Mouse (Mus musculus) lung, adult 18-20 months (tissue): ENCODE measurements around the gene Arhgap19.

Experiments
- DNase-seq, 2 experiments: peaks; one replicate each; pipeline ENCODE4 v3.0.0; 2022; ENCODE audit warnings: mixed read lengths in 2 of 2

Gene Arhgap19

DNA sequence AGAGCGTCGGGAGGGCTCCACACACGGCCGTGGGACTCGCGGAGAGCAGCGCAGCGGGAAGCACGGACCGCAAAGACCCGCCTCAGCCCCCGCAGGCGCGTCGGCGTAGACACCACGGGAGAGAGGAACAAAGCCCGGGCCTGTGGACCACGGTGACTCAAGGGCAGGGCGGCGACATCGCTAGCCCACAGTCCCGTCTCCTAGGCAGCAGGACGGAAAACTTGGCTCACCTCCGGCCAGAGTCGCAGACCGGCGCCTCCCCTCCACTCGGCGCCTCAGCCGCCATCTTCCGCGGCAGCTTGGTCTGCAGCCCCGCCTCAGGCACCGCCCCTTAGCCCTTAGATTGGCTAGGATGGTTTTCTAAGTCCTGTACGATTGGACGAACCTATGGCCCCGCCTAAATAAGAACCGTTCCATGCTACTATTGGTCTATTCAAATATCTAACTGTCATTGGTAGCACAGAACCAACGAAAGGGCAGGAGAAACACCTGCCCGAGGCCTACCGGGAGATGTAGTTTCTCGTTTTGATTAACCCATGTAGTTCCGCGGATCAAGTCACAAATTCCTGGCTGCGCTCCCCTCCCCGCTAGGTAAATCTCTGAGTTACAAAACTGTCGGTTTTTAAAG is at the start of gene Arhgap19:
Arhgap19 (minus strand) TSS at position 306 of the 628 bp plus-strand sequence.
- DNase-seq, result peak; percentile 95

DNA sequence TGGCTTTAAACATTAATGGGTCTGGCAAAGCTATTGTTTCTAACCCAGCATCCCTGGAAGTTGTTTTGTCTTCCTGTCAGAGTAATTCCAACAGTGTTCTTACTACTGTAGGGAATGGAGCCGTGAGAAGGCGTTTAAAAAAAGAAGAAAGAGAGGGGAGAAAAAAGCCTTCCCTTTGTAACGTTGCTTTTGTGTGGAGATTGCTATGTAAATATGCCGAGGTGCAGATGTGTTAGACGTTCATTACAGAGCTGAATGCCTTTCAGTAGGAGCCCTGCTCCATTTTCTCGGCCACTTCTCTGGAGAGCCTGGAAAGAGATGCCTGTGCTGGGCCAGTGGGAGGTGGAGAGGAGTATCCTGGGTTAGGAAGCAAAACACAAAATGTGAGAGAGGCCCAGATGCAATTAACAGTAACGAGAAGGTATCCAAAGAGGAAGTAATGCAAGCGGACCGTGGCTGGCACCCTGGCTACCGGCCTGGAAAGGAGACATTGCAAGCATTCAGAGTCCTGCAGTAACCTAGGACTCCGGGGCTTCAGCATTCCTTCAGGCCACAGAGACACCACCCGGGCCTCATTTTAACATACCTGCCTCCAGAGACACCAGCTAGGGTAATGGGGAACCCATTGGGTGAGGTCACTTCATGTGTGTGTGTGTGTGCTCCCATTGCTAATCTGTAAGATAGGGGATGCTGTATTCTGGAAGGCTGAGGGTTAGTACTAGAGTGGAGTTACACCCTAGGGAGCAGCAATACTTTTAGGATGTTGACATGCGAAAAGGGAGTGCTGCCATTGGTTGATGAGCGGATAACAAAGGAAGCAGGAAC is 49.1 kb upstream of the Arhgap19 start:
- no peak for DNase-seq

DNA sequence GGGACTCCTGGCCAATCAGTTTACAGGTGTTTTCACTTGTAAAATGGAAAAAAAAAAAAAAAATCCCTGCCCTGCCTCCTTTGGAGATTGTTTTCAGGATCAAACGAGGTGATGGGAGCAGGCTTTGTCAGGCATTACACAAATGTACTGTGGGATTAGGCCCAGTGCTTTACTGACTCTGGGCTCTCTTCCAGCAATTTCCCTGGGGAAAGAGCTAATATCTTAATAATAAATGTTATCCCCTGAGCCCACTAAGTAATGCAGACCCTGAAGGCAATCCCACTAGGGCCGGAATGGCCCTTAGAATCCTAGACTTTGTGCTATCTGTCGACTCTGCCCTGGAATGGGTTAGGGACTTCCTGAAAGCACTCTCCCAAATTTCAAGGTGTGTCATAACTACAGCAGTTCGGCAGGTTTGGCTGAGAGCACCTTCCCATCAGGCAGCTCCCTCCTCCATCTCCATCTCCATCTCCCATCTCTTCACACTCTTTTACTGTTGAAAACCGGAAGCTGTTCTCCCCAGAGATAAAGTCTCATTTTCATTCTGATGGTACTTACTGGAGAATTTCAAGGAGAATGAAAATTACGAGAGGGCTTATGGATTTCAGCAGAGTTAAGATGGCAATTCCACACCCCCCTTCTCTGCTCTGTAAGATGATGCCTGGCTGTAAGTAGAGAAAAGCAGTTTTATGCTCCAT is 48.3 kb upstream of the Arhgap19 start:
- no peak for DNase-seq

DNA sequence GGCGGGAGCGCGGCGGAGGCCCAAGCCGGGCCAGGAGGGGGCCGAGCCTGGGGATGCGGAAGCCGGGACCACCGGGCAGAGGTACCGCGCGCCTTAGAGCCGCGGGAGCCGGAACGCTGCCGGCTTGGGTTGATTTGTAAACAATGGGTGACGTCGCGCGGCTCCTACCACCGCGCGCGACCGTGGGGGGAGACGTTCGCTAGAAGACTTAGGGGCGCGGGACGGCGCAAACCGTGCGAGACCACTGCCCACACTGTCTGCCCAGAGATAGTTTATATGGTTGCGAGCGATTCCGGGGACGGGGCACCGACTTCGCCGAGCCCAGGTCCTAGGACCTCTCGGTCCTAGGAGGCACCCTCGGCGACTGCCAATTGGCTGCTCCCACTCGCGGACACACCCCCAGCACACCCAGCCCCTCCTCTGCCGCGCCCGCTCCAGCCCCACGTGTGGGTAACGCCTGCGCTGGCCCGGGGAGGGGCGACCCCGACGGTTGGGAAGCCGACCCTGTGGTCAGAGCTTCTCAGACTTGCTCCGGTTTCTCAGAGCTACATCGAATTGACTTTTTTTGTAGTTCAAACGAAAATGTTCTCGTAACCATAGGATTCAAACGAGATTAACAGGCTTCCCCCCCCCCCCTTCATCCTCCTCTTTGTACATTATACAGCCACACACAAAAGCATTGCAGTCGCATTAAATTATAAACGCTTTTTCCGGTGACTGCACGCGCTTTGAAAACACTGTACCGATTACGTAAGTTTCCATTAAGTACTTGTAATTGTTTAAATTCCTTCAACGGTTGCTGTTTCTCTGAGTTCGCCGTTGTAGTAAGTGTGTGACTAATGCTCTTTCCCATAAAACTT is 46.4 kb upstream of the Arhgap19 start, which contains the start of gene Frat2:
Frat2 (minus strand) TSS at position 141 of the 860 bp plus-strand sequence.
- DNase-seq, result peak; percentile 90

DNA sequence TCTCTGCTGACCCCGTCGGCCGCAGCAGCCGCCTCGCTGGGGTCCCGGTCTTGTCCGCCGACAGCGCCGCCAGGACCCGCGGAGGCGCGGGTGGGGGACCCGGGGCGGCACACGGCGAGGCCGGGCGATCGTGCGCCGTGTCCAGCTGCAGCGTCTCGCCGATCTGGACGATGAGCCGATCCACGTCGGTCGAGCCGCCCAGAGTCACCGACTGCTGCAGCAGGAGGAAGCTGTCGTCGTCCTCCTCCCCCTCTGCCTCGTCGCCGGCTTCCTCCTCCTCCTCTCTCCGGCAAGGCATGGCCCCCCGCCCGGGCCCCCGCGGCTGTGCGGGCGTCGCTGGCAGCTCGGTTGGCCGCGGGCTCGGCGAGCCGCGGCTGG is 45.8 kb upstream of the Arhgap19 start:
- peak in 1 of 2 experiments; percentile 38 for DNase-seq

DNA sequence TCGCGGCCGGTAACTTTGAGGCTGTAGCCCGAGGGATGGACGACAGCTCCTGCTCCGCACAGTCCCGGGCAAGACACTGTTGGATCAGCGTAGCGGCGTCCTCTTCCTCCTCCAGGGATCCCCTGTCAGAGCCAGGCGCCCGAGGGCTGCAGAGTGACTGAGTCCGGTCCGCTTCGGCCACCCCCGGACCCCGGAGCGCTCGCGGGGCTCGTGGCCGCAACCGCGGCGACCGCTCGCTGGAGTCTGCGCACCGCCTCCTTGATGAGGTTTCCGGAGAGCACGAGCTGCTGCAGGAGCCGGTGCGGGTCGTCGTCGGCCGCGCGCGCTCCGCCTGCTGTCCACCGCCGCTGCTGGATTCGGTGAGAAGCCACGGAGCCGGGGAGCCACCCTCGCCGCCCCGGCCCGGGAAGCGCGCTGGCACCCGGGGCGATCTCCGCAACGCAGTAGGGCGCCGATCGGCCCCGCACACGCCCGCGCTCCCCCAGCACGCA is 45.3 kb upstream of the Arhgap19 start:
- DNase-seq, result peak; percentile 30 to 36

DNA sequence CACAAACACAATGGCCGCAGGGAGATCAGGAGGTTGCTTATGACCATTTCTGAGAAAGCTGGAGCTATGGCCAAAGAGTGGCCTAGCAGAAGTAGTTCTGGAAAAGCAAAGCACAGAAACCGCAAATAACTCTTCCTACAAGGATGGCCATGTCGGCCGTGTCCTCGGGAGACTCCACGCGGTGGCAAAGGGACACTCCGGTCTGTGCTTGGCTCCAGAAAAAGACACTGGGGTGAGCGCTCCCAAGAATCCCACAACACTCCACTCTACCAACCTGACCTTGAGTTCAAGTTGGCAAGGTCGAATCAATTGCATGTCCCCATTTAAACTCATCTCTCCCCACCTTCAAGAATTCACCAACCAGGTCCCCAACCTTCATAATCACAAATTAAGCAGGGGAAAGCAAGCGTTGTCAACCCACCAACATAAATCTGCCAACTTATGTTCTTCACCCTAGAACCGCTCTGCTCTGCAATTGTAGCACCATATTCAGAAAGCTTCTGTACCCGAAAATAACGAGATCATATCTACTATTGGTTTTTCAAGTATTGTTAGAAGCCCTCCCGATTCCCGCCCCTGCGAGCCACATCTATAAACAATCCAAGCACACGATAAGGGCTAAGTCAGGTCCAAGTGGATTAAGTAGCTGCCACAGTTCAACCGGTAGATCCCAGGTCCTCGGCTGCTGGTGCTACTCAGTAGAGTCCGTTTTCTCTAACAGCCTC is 44.7 kb upstream of the Arhgap19 start:
- no peak for DNase-seq

DNA sequence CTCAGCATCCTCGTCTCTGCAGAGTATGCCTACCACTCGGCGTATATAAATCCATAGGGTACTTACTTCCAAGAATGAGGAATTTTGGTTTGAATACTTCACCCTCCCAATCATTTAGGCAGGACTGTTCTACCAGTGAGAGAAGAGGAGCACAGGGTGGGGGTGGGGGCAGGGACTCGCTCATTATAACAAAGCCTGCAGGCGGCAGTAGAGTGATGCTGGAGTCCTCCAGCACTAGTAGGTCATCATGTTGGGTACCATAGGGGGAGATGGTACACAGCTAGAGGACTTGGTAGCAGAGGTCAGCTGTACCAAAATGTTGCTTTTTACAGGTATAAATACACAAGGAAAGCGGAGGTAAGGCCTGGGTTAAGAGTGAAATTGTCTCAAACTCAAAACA is 42.5 kb upstream of the Arhgap19 start:
- no peak for DNase-seq

DNA sequence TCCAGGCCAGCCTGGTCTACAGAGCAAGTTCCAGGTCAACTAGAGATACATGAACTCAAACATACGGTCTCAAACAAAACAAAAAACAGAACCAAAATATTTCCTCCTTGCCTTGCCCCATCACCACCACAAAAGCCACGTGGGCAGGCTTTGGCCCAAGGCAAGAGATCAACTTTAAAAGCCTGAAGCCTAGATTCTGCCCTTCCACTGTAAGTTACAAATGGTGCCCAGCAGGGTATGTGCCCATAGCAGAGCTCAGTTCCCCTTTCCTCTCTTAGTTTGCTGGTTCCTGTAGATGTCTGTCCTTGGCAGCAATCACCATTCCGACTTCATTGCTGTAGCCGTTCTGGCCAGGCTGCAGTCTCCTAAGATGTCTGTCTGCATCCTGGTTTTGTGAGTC is 40.9 kb upstream of the Arhgap19 start:
- DNase-seq, result no peak

DNA sequence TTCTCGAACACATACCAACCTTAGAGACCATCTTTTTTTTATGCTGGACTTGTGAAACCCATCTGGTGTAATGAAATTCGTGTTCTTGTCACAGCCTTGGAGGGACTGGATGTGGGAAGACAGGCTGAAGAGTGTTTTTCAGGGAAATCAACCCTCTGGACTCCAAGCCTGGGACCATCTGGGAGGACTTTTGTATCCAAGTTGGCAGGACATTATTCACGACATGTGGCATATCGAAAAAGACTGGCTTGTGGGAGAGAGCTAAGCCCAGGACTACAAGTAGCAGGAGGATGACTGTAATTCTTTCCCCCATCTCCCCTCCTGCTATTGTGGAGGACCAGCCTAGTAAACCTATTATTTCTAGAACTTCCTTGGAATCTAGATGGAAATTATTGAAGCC is 40.3 kb upstream of the Arhgap19 start:
- DNase-seq, result no peak

DNA sequence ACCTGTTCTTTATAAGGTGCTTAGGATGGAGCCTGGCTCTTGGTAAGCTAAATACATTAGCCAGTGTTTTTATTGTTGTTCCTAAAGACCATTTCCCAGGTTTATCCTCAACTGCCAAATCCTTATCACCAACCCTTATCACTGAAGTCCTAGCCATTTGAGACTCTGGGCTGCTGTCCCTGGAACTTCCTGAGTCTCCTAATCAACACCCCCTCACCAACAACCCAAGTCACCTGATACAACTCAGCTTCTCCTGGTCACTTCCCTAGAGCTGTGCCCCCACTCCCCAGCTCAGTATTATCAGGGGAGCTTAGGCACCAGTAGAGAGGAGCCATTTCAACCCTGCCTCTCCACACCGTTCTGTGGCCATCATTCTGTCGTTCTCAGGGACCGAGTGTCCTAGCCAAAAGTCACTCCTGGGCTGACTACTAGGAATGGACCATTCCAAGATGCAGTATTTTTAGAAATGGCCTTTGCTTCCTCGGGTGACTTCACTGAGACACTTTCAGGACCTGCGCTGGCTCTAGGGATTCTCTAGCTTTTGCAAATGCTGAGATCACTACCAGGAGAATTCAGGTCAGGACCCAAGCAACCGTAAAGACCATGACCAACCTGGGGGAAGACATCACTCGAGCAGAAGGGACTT is 39.4 kb upstream of the Arhgap19 start:
- no peak for DNase-seq

DNA sequence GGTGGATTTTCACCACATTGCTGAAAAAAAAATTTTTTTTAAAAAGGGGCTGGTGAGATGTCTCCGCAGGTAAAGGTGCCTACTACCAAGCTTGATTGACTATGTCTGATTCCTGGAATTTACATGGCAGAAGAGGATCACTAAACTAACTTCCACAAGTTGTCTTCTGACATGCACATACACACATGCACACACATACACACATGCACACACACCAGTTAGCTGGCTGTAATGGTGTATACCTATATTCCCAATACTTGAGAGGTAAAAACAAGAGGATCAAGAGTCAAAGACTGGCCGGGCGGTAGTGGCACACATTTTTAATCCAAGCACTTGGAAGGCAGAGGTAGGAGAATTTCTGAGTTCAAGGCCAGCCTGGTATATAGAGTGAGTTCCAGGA is 37.8 kb upstream of the Arhgap19 start:
- DNase-seq, result no peak

DNA sequence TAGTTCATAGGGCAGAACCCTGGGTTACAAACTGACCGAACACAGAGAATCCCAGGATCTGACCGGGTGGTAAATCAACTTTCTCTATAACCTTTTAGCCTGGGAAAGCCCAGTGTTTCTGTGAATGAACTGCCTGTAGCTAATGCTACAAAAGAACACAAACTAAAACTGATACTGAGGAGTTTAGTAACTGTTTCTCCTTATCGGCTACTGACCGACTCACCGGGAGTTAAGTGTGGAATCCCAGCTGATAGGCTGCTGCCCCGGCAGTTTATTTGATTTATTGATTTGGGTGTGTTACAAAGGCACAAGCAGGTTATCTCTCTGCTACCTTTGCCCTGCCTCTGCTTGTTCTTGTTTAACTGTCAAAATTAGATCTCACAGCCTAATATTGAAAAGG is 37.0 kb upstream of the Arhgap19 start:
- no peak for DNase-seq

DNA sequence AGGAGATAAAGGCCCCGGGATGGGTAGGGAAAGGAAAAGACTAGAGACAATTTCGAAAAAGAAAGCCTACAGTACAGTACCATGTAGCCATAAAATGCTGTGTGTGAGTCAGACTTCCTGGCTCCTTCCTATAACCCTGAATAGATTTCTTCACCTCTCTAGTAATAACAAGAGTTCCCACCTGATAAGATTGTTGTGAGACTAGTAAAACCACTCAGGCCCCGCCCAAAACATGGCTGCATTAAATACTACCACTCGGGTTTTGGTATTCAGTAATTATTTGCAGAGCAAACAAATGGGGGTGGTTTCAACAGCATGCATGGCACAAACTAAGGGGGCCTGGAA is 36.0 kb upstream of the Arhgap19 start:
- peak; percentile 75 to 81 for DNase-seq

DNA sequence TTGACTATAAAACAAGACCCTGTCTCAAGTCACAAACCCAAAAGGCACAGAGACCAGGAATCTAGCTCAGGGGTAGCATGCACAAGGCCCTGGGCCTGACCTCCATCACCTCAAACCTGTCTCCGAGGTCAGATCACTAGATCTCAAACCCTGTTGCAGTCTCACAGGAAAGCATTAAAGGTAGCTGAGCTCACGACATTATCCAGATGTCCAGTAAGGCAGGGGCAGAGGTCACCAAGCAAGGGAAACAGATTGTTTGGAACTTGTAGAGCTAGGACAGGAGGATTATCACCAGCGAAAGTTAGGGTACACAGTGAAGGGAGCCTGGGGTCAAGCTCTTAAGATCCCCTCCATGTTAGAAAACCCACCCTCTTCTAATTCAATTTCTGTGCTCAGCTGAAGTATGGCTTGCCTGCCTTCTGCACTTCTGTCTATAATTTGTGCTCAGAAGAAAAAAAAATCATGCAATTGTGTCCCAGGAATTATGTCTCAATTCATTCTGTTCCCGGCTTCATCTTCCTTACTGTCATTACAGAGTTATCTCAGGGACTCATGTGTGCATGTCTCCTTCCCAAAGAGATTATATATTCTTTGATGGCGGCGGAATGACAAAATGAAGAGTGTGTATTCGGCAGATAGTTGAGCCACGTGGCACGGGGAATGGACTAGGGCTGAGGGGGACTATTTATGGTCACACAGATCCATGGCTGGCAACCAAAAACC is 35.5 kb upstream of the Arhgap19 start:
- DNase-seq, result no peak

DNA sequence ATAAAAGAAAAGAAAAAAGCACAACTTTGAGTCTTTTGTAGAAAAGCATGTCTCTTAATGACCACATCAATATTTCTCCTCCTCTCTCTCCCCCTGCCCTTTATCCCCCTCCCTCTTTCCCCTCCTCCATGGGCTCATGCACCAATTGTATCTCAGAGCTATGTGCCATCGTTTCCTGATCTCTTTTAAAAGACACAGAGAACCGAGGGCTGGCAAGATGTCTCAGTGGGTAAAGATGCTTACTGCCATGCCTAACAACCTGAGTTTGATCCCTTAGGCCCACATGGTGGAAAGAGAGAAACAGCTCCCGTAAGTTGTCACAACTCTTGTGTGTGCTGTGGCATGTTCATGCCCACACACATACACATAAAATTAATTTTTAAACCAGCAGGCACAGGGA is 34.9 kb upstream of the Arhgap19 start:
- DNase-seq, result no peak

DNA sequence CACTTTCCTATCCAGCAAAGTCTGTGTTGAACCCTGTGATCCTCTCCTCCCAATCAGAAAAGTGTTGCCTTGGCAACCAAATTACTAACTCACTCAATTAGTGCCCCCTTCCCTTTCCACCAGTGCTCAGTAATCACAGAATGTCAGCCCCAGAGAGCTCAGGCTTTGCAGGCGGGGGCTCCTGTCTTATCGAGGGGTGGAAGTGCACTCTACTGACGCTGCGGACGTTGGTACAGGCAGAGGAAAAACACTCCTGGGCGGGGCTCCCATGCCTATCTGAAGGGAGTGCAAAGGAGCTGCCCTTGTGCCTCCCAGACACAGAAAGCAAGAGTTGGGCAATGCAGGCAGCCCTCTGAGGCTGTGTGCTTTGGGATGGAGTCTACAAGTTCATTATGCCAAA is 34.0 kb upstream of the Arhgap19 start:
- DNase-seq, result peak; percentile 46 to 56

DNA sequence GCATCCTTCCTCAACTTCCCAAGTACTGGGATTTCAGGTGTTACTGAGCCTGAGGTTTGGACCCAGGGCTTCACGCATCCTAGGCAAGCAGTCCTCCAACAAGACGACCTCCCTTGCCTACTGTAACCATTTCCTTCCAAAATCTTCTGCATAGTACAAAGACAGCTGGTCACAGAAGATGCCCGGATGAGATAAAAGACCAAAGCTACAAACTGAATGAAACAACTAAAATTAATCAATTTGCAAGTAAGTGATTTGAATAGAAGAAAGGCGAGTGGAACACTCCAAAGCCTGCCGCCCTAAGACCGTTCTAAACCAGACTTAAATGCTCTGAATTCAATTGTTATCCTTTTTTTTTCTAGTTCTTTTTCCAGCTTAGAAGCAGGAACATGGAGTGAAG is 33.6 kb upstream of the Arhgap19 start:
- no peak for DNase-seq

DNA sequence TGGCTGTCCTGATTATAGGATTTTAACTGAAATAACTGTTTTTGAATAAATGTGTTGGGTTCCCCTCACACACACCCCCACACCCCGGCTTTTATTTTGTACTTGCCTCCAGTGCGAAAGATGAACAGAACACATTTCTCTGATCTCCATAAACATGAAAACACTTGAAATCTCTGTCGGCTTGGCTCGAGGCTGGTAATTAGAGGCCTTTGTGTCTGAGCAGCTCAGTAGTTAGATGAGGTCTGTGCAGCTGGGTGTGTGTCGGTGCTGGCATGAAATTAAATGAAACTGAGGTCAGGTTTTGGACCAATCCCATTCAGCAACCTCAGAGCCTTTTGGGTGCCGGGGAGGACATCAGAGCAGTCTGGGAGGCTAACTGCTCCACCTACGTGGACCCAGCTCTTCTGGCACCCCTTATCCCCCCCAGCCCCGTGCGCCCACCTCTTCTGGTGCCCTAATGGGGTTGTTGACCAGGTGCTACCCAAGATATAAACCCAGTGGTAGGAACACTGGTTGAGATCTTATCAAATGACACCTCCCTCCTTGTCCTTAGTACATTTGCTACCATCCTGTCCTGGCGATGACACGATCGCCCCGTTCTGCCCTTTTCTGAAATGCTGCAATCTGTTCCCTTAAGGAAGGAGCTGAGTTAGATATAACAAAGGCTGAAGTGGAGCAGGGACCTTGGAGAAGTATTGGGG is 30.8 kb upstream of the Arhgap19 start:
- no peak for DNase-seq

DNA sequence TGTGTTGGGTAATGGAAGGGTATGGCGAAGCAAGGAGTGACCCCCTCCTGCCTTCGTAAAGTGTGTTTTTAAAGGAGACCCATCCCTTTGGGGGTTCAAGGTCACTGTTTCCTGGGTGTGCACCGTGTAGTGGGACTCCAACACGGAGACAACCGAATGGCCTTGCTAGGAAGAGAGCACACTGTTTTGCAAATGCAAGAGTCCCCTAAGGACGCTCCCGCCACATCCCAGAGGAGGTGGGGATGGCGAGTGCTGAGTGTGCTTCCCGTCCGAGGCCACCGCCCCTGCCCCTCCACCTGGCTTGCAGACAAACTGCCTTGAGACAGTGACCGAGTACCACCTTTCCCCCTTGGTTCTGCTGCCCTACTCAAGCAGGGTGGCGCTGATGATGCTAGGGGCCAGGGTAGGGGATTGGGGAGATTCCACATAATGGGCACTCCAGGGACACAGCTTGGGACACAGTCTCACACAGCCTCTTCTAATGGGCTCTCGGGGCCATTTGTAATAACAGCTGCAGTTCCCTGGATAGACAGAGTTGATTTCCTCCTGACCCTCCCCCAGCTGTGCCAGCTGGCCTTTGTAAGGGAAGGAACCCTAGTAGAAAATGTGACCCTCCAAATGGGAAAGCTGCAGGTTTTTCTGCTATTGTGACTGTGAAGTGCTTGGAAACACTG is 30.0 kb upstream of the Arhgap19 start:
- no peak for DNase-seq
